Mouse (Mus musculus) adrenal gland, postnatal 36 days (tissue): ENCODE data around the gene Atp5k. TPM values are rescaled to one million over a fixed set of nuclear protein-coding genes. Genes with fewer than 3 reads are reported as not detected.

ENCODE experiments used
- DNase-seq, 2 experiments: peaks; one replicate each; pipeline ENCODE4 v3.0.0; 2021; ENCODE audit warnings: mixed read lengths in 1 of 2
- total RNA-seq, 2 experiments: library from RNA; stranded (reverse); gene quantifications; 2 replicates each; pipeline ENCODE4 v1.2.3; 2021

Gene Atp5k
- total RNA-seq, 2 experiments from 2014 or later: 374 to 446 TPM

DNA sequence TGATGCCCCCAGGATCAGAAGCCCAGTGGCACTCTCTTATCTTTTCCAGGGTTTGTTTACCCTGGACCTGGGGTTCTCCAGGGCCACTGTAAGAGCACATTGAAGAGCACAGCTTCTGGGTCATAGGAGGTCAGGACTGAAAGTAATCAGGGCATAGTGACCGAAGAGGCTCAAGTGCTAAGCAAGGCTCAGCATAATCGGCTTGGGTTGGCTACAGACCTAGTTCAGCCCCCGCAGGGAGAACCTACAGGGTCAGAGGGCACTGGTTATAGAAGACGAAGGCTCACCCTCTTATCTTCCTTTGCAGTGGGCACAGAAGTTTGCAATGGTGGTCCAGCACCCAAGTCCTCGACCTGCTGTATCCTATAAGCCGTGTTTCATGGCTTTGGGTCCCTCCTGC lies 3.1 kb downstream of the Atp5k start:
- DNase-seq: no peak

- DNase-seq: peak; percentile 44 to 59
Measured at GRCm38 (mm10) chr5:108427186-108427585, 7.1 kb downstream of the Atp5k start.

DNA sequence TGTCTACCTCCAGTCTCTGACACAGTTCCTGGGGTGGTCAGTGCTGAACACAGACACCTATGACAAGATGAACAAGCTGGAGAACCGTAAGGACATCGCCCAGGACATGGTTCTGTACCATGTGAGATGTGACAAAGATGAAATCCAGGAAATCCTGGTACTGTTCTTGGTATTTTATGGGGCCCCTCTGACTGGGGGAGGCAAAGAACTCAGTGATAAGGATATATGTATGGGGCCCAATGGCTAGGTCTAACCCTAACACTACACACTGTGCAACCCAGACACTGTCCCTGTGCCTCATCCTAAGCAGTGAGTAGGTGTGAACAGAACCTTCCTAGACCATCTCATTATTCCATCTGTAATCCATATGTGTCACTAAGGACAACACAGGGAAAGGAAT lies 10.8 kb downstream of the Atp5k start:
- no peak for DNase-seq

- DNase-seq: no peak
Measured at GRCm38 (mm10) chr5:108422741-108423140, 11.5 kb downstream of the Atp5k start.

- DNase-seq: no peak
Measured at GRCm38 (mm10) chr5:108414711-108415110, 19.5 kb downstream of the Atp5k start.

DNA sequence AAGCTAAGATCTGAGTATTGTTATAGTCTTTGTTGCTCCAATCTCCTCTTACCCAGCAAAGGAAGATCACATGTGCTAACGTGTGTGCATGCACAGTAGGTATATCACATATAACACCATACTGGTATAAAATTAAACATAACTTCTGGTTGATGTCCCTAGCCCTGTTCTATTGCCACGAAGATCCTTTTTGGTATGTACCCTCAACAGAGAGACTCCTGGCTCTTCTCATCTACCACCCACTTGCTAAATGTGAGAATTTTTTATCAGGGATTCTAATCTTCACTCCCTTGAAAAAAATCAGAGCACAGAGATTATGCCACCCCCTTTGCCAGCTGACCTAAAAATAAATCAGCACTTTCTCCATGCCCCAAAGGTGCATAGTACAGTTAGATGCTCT lies 27.3 kb downstream of the Atp5k start:
- DNase-seq: no peak

GRCm38 (mm10) chr5:108405460-108405859 lies 28.8 kb downstream of the Atp5k start:
- DNase-seq: no peak

DNA sequence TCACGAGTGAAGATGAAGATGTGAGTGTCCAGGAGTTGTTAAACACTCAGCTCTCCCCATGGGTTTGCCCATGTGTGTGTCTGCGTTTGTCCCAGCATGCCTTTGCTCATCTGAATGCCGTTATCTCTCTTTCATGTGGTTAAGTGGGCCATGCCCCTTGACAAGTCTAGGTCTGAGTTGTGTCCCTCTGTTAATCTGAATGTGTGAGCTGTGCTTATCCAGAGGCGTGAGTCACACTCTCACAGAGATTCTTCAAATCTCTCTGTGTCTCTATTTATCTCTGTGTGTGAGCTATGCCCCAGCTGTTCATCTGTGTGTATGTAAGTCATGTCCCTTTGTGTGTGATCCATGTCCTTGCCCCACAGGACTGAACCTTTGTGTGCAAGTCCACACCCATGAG lies 30.8 kb downstream of the Atp5k start:
- DNase-seq: no peak

DNA sequence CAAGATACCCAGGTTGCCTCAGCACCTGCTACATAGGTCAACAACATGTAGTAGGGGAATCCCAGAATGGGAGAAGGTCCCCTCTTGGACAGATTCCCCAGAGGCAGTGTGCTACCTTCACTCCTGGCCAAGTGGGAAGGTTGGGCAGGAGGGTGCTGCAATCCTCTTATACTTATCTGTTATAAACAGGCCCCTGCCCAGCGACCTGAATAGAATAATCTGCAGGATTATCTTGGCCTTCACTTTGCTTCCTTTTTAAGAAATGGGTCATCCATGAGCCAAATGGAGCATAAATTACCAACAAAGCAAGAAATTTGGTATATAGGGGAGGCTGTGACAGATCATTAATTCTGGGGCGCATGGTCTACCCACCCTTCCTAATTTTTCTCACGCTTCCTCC lies 44.5 kb downstream of the Atp5k start:
- DNase-seq: no peak

DNA sequence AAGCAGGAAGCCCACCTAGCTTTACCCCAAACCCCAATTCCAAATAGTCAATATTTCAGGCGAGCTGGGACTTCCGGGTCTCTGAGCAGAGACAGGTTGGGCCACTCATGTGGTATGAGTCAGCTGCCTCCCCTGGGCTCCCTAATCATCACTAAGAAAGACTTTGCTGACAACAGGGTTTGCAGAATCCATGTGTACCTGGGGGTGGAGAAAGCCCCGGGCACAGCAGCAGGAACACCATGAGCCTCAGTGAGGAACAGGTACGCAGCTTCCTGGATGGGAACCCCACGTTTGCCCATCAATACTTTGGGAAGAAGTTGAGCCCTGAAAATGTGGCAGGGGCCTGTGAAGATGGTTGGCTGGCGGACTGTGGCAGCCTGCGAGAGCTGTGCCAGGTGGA lies 46.0 kb downstream of the Atp5k start, which contains the start of gene Pde6b:
Gene Pde6b, plus strand, starts transcription at position 191 of the 400 bp plus-strand sequence.
- DNase-seq: no peak

DNA sequence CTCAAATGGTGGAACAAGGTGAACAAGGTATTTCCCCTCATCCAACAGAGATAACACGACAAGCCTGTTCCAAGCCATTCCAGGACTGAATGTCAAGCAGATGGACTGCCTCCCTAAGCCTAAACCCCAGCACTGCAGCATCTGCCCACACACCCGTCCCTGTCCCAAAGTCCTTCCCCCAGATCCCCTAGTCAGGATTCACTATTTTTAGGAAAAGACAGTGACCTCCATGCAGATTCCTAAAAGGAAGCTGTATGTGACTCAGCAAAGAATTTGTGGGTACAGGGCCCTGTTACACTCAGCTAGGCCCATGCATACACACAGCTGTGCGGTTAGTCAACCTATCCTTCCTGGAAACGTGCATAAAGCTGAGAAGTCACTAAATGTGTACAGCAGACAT lies 47.8 kb downstream of the Atp5k start:
- DNase-seq: no peak

GRCm38 (mm10) chr5:108385632-108386031 lies 48.6 kb downstream of the Atp5k start:
- no peak for DNase-seq

Other genes starting within 250 kb of the Atp5k start
- gene Dr1, start 165.6 kb downstream of the Atp5k start, total RNA-seq: 10 to 100 TPM; 33.2 to 39.8 TPM
- gene Pigg, start 121.8 kb downstream of the Atp5k start, total RNA-seq: 10 to 100 TPM; 12.4 to 14.0 TPM
- 1 to 10 TPM in 1 of 2 experiments, under 1 TPM in 1; 0.89 to 2.0 TPM for gene Gm42517, start 66.5 kb downstream of the Atp5k start, total RNA-seq
- not detected for gene Pde6b, start 46.1 kb downstream of the Atp5k start, total RNA-seq
- gene Mfsd7a, start 14.4 kb upstream of the Atp5k start, total RNA-seq: 1 to 10 TPM; 1.0 to 1.3 TPM
- 10 to 100 TPM; 37.6 to 39.6 TPM for gene Pcgf3, start 26.8 kb upstream of the Atp5k start, total RNA-seq
- 1 to 10 TPM; 1.9 to 2.1 TPM for gene Cplx1, start 115.6 kb upstream of the Atp5k start, total RNA-seq
- 10 to 100 TPM; 81.2 to 82.4 TPM for gene Gak, start 195.3 kb upstream of the Atp5k start, total RNA-seq
- 10 to 100 TPM; 21.2 to 31.3 TPM for gene Tmem175, start 195.3 kb upstream of the Atp5k start, total RNA-seq
- 10 to 100 TPM; 14.0 to 16.0 TPM for gene Idua, start 225.9 kb upstream of the Atp5k start, total RNA-seq
- 10 to 100 TPM; 17.4 to 18.7 TPM for gene Dgkq, start 235.2 kb upstream of the Atp5k start, total RNA-seq
- under 1 TPM in 1 of 2 experiments, not detected in 1; 0.30 TPM for gene Slc26a1, start 241.1 kb upstream of the Atp5k start, total RNA-seq